Mouse (Mus musculus) heart, postnatal 0 days (tissue): Measurements from ENCODE around the gene Arhgap4.

Experiments used
- CTCF ChIP-seq: IDR thresholded peaks from 2 replicates; pipeline ENCODE4 v1.5.1; 2016; ENCODE audit warnings: antibody characterized with exemption, control low read depth, low read depth
- EP300 ChIP-seq: IDR thresholded peaks from 2 replicates; pipeline ENCODE4 v1.6.1; 2016; ENCODE audit warnings: antibody characterized with exemption, low read depth

- TF ChIP-seq CTCF = no peak
- no peak for TF ChIP-seq EP300
These were observed 50.2 kb downstream of the Arhgap4 start for GRCm38 (mm10) chrX:73871474-73871873.
